Mouse (Mus musculus) cerebellum, adult 2 months (tissue): Measurements from ENCODE around the gene Urb2.

Experiments
- CTCF ChIP-seq: fragments of 200-500 bp; IDR thresholded peaks from 2 replicates; pipeline ENCODE4 v1.5.1; 2011; ENCODE audit warnings: low read depth, mild to moderate bottlenecking, control low read depth, low read length, moderate library complexity, borderline replicate concordance; ENCODE audit not compliant: insufficient read depth
- POLR2A ChIP-seq: fragments of 200-500 bp; IDR thresholded peaks from 2 replicates; pipeline ENCODE4 v1.6.1; 2011; ENCODE audit warnings: low read length, control low read depth, borderline replicate concordance; ENCODE audit not compliant: insufficient read depth

DNA sequence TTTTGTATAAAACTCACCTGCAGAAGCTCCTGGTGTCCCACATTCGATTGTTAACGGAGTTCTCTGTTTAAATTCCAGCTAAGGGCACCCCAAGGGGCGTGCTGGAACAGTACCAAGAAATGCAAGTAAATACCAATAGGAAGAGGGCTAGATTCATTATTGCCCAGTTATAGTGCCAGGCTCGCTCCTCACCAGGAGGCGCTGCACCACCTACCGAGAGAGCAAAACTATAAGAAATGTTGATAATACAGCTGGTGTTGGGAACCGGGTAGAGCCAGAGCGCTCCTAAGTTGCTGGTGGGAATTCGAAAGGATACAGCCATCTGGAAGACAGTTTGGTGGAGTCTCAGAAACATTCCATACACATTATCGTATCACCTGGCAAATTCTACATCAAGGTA, 56.7 kb downstream of the Urb2 start:
- TF ChIP-seq POLR2A (no peak), CTCF (no peak)
